Mouse (Mus musculus) lung, postnatal 0 days (tissue): Measurements from ENCODE around the gene Ttc16.

ENCODE experiments used
- CTCF ChIP-seq: IDR thresholded peaks from 2 replicates; pipeline ENCODE4 v1.5.1; 2016; ENCODE audit warnings: antibody characterized with exemption, mild to moderate bottlenecking
- EP300 ChIP-seq: IDR thresholded peaks from 2 replicates; pipeline ENCODE4 v1.6.1; 2016; ENCODE audit warnings: antibody characterized with exemption, mild to moderate bottlenecking, control low read depth

DNA sequence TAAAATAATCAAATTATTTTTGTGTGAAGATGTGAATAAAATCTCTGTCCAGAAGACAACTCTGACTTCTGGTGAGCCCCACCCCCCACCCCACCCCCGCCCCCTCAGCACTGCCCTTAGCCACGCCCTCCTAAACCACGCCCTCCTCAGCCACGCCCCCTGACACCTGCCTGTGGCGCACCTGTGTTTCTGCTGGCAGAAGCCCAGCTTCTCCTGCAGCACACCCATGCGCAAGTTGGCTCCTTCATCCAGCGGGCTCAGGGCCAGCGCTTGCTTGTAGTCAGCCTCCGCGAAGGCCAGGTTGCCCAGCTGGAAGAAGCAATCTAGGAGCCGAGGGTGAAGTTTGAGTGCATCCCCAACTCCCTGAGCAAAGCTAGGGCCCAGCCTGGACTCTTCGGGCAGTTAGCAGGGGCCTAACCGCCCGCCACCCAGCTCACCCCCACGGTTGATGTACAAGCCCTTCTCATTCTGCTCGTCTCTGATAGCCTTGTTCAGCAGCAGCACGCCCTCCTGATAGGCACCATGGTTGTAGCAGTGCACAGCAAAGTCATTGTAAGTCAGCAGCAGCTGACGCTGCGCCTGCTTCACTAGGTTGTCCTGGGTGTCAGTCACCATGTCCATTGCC is 6.7 kb downstream of the Ttc16 start:
- TF ChIP-seq EP300 (no peak), CTCF (no peak)
